Mouse (Mus musculus) heart, adult 2 months (tissue): ENCODE measurements around the gene Sectm1a.
"Not testable (repeated sequence)": the region's sequence is repeated elsewhere in the genome, so short reads cannot be mapped to it uniquely, and the experiment has no call there.

ENCODE experiments used
- CTCF ChIP-seq: fragments of 200-600 bp; IDR thresholded peaks from 2 replicates; pipeline ENCODE4 v1.8.1; 2022; ENCODE audit warnings: antibody characterized with exemption, mild to moderate bottlenecking, moderate library complexity
- EP300 ChIP-seq: fragments of 200-500 bp; IDR thresholded peaks from 2 replicates; pipeline ENCODE4 v1.6.1; 2011; ENCODE audit warnings: low read depth, low read length, control low read depth; ENCODE audit not compliant: insufficient read depth
- POLR2A ChIP-seq: fragments of 200-500 bp; IDR thresholded peaks from 2 replicates; pipeline ENCODE4 v1.6.1; 2011; ENCODE audit warnings: mild to moderate bottlenecking, low read depth, low read length, control low read depth; ENCODE audit not compliant: insufficient read depth

- TF ChIP-seq CTCF, EP300, POLR2A: not testable (repeated sequence)
These were observed 11.4 kb downstream of the Sectm1a start for GRCm38 (mm10) chr11:121069662-121070061.
